Mouse (Mus musculus) bone marrow, adult 2 months (tissue): ENCODE results near the gene Zfp661. TPM values are rescaled to one million over a fixed set of nuclear protein-coding genes. Genes with fewer than 3 reads are reported as not detected.

Source experiments
- H3K27ac ChIP-seq: fragments of 200-500 bp; 2 replicates; pipeline ENCODE4 v1.5.1; 2012; ENCODE audit warnings: low read depth, mild to moderate bottlenecking, control low read depth, inconsistent platforms, low read length; ENCODE audit not compliant: control insufficient read depth, poor library complexity, insufficient read depth
- H3K4me1 ChIP-seq: fragments of 200-500 bp; 2 replicates; pipeline ENCODE4 v1.6.1; 2011; ENCODE audit warnings: low read length; ENCODE audit not compliant: control insufficient read depth, insufficient read depth
- H3K4me3 ChIP-seq: fragments of 200-500 bp; replicated peaks from 2 replicates; pipeline ENCODE3; 2011; ENCODE audit warnings: mild to moderate bottlenecking, low read depth, low read length, control low read depth; ENCODE audit not compliant: control insufficient read depth
- CTCF ChIP-seq: fragments of 200-500 bp; IDR thresholded peaks from 2 replicates; pipeline ENCODE4 v1.5.1; 2011; ENCODE audit warnings: low read length, control low read depth; ENCODE audit not compliant: control insufficient read depth, insufficient read depth
- POLR2A ChIP-seq: fragments of 200-500 bp; IDR thresholded peaks from 2 replicates; pipeline ENCODE4 v1.6.1; 2011; ENCODE audit warnings: low read depth, mild to moderate bottlenecking, control low read depth, low read length, borderline replicate concordance; ENCODE audit not compliant: control insufficient read depth
- WGBS: fragments of 180-500 bp; shearing (Covaris S2); methylation state at CpG from one replicate; pipeline ENCODE4 v1.1.7; 2018; 5-methylcytosine and 5-hydroxymethylcytosine counted together
- polyA plus RNA-seq: library from polyadenylated mRNA; stranded (reverse); fragments of >200 nt; gene quantifications from 2 replicates; pipeline ENCODE4 v1.2.4, GENCODE M21; 2011; ENCODE audit warnings: low replicate concordance; ENCODE audit not compliant: missing spikeins, insufficient read depth, insufficient read length

The Zfp661 gene
- 0.47 and 1.0 TPM in 2 replicates for polyA plus RNA-seq

DNA sequence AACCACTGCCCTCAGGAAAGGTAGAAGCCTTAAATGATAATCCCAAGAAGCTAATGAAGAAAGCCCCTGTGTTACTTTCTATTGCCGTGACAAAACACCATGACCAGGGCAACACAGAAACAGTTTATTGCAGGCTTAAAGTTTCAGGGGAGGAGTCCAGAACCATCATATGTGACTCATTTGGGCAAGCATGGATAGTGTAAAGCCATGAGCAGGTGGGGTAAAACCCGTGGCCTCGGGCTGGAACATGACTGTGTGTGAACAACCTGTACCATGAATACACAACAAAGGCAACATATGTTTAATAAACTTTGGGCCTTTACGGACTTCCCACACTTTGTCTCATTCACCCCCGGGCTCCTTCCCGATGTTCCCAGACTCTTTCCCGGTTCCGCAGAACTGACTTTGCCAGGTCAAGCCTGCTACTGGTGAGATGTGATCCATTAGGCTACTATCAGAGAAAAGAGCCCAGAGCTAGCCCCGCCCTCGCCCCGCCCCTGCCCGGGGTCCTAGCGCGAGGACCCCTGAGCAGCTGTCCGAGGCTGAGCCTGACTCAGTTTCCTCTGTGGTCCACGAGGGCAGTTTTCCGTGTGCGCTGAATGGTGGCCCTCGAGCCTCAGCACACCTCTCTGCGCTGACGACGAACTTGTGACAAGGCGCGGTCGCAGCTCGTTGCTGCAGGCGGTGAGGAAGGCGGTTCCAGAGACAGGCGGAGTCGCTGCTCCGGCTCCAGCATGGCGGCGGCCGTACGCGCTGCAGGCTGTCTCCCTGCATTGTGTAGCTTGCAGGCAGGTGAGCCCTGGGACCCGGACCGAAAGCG, at the start of gene Zfp661, which contains the start of gene Mrps5:
Gene Zfp661 (minus strand): TSS at position 401 of the 820 bp plus-strand sequence.
Gene Mrps5 (plus strand): TSS at position 529 of the 820 bp plus-strand sequence.
- TF ChIP-seq POLR2A (peak; percentile 83; the same call in 1 of the 2 replicates), CTCF (peak; percentile 32; the same call in 1 of the 2 replicates)
- 5% methylated on average over 39 of the region's 39 CpGs for WGBS
- Histone ChIP-seq H3K4me3 (peak within 1 kb of the TSS; percentile 84), H3K27ac (peak within 1 kb of the TSS; percentile 92), H3K4me1 (peaks cover 3% of the 10 kb centered on the region; the same call in 1 of the 2 replicates)

DNA sequence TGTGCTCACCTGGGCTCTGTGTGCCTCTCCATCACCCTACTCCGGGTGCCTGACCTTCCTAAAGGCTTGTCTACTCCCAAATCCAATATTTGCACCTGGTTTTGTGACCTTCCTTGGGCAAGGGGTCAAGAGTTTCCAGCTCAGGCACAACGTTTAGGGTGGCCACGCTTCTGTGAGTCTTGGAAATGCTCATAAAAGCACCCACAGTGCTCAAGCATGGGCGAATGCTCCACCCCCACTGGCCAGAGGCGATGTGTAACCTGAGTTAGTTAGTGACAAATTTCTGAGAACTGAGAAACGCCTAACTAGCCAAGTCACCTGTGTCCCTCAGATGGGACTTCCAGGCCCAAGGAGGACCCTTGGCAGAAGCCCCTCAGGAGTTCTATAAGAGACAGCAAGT, 48.7 kb upstream of the Zfp661 start:
- WGBS, result 66% methylated on average over 6 of the region's 6 CpGs
- Histone ChIP-seq H3K4me3 (no peak overlapping the region), H3K27ac (no peak overlapping the region), H3K4me1 (no peaks in the 10 kb centered on the region)
- TF ChIP-seq CTCF, result no peak
- no peak for TF ChIP-seq POLR2A

DNA sequence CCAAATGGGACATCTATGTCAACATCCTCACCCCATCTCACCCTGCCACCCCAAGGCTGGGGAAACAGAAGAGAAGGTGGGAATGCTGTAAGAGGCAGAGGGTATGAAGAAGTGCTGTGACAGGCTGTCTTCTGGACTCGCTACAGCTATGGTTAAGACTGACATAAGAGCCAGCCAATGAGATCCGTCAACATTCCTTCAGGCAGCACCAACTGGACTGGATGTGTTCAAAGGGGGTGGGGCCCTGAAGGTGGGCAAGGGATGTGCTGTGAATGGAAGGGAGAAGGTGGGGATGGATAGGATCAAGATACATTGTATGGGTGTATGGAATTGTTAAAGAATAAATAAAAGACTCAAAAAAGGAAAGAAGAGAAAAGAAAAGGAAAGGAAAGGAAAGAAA, 45.7 kb upstream of the Zfp661 start:
- no peak for TF ChIP-seq POLR2A
- no peak for TF ChIP-seq CTCF
- H3K27ac ChIP-seq, result no peak overlapping the region
- H3K4me1 ChIP-seq, result no peaks in the 10 kb centered on the region
- WGBS, result 64% methylated on average over 2 of the region's 2 CpGs
- no peak overlapping the region for H3K4me3 ChIP-seq

DNA sequence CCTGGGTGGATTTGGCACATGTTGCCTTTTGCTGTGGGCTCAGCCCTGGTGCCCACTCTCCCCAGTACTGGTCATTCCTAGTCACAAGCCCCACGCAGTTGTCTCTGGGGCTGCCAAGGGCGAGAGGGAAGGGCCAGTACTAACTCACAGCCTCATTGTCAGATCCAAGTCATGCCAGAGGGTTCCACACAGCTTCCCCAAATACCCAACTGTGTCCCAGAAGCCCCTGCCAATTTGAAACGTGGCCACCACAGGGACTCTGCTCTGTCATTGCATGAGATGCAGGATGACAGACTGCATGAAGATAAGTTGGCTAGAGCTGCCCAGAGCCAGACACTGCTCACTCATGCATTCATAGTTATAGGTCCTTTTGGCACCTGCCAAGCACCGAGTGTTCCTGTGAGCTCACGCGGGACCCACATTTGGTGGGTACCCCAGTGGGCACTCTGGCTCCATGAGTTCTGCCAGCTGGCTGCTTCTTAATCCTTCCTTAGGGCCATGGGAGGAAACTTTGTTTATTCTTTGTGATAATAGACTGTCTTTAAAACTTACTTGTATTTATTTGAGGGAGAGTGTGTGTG, 41.2 kb upstream of the Zfp661 start:
- no peak overlapping the region for H3K27ac ChIP-seq
- no peak overlapping the region for H3K4me3 ChIP-seq
- no peaks in the 10 kb centered on the region for H3K4me1 ChIP-seq
- 72% methylated on average over 6 of the region's 6 CpGs for WGBS
- TF ChIP-seq POLR2A (no peak), CTCF (no peak)

DNA sequence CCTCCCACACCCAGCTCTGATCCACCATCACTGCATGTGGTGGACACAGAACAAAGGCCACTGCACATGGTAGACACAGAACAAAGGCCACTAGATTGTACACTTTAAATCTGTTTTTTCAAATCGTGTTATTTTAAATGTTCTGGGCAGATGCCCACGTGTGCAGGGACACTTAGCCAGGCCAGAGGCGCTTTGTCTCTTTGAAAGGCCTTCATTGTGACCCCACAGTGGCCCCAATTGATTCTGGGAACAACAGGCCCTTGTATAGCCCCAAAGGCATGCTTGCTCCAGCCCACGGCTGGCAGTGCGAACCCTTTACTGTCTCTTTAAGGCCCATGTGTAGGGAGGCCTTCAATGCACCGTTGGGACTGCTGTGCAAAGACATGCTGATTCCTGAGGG, 40.5 kb upstream of the Zfp661 start:
- H3K4me1 ChIP-seq, result no peaks in the 10 kb centered on the region

DNA sequence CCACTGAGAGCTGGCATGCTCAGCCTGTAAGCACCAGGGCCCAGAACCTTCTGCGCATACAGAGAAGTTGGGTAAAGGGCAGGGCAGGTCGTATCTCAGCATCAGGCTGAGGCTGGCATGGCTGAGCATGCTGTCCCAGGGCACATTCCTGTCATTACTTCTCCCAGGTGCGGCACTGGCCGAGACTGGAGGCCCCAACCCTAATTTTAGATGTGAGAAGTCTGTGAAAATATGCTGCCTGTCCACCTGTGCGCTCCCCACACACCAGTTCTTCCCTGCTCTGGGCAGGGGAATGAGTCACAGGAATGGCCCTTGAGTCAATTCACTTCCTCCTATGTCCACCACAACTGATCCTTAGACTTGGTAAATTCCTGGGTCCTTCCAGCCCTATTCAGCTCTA, 38.8 kb upstream of the Zfp661 start:
- H3K4me1 ChIP-seq, result no peaks in the 10 kb centered on the region
- WGBS, result 69% methylated on average over 5 of the region's 5 CpGs
- no peak overlapping the region for H3K27ac ChIP-seq
- TF ChIP-seq CTCF (no peak), POLR2A (no peak)
- no peak overlapping the region for H3K4me3 ChIP-seq

More for the DNA sequence above, 40.5 kb upstream of the Zfp661 start:
- 69% methylated on average over 6 of the region's 6 CpGs for WGBS
- TF ChIP-seq CTCF (no peak), POLR2A (no peak)
- Histone ChIP-seq H3K27ac (no peak overlapping the region), H3K4me3 (no peak overlapping the region)

DNA sequence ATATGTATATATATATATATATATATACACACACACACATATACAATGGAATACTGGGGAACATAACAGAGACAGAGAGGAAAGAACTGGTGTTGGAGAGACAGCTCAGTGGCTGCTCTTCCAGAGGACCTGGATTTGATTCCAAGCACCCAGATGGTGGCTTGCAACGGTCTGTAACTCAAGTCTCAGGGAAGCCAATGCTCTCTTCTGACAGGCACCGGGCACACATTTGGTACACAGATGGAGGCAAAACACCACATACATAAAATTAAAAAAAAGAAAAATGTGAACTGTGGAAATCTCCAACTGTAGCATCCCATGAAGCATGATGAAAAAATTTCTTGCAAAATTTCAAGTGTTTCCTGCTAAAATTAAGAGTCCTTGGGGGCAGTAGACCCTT, 37.9 kb upstream of the Zfp661 start:
- Histone ChIP-seq H3K27ac (no peak overlapping the region), H3K4me1 (no peaks in the 10 kb centered on the region), H3K4me3 (no peak overlapping the region)
- 88% methylated on average over 2 of the region's 2 CpGs for WGBS
- TF ChIP-seq POLR2A (no peak), CTCF (no peak)

DNA sequence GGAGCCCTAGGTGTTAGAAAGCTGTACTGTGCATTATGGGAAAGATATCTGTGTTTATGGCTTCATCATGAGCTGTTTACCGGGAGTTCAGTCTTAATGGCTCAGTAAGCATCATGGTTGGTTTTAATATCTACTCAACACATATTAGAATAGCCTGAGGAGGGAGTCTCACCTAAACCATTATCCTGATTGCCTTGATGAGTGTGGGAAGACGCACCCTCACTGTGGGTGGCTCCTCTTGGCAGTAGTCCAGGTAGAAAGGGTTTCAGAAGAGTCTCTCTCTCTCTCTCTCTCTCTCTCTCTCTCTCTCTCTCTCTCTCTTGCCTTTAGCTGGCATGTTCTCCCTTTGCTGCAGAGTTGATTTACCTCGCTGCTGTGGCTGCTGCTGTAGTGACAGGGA, 35.2 kb upstream of the Zfp661 start:
- H3K4me1 ChIP-seq, result no peaks in the 10 kb centered on the region; the same call in 1 of the 2 replicates
- WGBS, result 48% methylated on average over 3 of the region's 3 CpGs
- TF ChIP-seq POLR2A (no peak), CTCF (no peak)
- H3K27ac ChIP-seq, result no peak overlapping the region
- H3K4me3 ChIP-seq, result no peak overlapping the region
